Mouse (Mus musculus): ENCODE results near the gene Rab44. TPM values are rescaled to one million over a fixed set of nuclear protein-coding genes. Genes with fewer than 3 reads are reported as not detected.
A peak's percentile ranks its signal among the peaks of the same experiment; 100 is the strongest.

Gene Rab44
- polyA plus RNA-seq, 1 experiment from 2014 or later, result not detected

DNA sequence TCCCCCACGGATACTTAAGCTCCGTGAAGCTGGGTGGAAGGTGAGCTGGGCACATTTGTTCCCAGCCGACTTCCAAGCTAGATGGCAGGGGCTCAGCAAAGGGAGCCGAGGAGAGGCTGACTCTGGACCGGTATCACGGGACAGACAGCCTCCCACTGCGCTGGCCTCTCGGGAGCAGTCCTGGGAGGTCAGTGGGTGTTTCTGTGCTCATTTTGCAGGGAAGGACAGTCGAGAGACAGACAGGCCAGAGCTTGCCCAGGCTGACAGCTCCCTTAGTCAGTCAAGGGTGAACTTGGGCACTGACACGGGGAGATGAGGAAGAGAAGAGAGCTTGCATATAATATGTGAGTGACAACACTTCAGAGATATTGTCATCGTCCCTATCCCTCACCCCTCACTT, 69.2 kb downstream of the Rab44 start:
- no peak overlapping the region for H3K4me3 ChIP-seq (ENCODE audit: low read depth, low read length)
- peaks cover 15% of the 10 kb centered on the region; the same call in 1 of the 2 replicates for H3K4me1 ChIP-seq (ENCODE audit: control insufficient read depth, insufficient read depth, low read length)
- ATAC-seq, result no peak
- no peaks in the 10 kb centered on the region for H3K9me3 ChIP-seq (replicated peaks; ENCODE audit: control insufficient read depth, low read length)
- no peaks in the 10 kb centered on the region for H3K27me3 ChIP-seq (replicated peaks; ENCODE audit: control insufficient read depth, insufficient read depth, low read length)
- WGBS, result 66% methylated on average over 11 of the region's 11 CpGs
- no peak overlapping the region for H3K4me2 ChIP-seq (ENCODE audit: low read length)
- no peaks in the 10 kb centered on the region for H3K36me3 ChIP-seq (ENCODE audit: control insufficient read depth, insufficient read depth, low read length)
- H3K9ac ChIP-seq (ENCODE audit: low read length), result no peak overlapping the region
- H3K27ac ChIP-seq (ENCODE audit: low read depth, low read length), result no peak overlapping the region
- no peak for DNase-seq (ENCODE audit: low spot score)

DNA sequence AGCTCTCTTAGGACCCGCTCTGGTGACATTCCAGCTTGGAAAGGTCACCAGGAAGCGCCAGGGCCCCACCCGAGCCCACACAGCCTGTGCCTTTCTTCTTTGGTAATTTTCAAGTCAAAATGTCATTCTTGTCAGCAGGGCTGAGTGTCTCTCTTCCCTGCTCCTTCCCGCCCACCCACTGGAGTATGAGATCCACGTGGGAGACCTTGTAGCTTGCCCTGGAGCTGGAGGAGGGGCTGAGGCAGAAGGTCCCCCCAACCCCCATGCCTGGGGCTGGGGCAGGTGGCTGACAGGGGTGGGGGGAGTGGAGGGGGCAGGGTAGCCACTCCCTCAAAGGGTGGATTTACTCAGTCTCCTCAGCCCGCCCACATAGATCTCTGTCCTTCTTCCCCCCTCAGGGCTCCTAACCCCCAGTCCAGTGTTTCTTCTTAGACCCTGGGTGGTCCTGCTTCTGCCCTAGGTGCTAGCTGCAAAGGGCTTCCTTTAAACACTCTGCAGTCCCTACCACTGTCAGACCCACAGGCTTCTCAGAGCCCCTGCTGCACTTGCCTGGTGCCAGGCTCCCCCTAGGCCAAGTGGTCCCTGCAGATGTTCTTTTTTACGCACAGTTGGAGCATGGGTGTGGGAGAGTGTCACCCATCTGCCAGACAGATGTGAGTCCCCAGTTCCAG, 71.6 kb downstream of the Rab44 start:
- Histone ChIP-seq H3K27me3 (replicated peaks; ENCODE audit: control insufficient read depth, insufficient read depth, low read length) (no peaks in the 10 kb centered on the region), H3K36me3 (ENCODE audit: control insufficient read depth, insufficient read depth, low read length) (no peaks in the 10 kb centered on the region), H3K4me3 (ENCODE audit: low read depth, low read length) (no peak overlapping the region), H3K9ac (ENCODE audit: low read length) (no peak overlapping the region), H3K4me1 (ENCODE audit: control insufficient read depth, insufficient read depth, low read length) (peaks cover 15% of the 10 kb centered on the region; the same call in 1 of the 2 replicates), H3K4me2 (ENCODE audit: low read length) (no peak overlapping the region), H3K9me3 (replicated peaks; ENCODE audit: control insufficient read depth, low read length) (no peaks in the 10 kb centered on the region), H3K27ac (ENCODE audit: low read depth, low read length) (0 out of 2 replicates have a peak overlapping the region, but pooled peaks have one; percentile 4)
- DNase-seq (ENCODE audit: low spot score) (no peak), ATAC-seq (no peak)
- 56% methylated on average over 6 of the region's 7 CpGs for WGBS

- Histone ChIP-seq H3K36me3 (ENCODE audit: control insufficient read depth, insufficient read depth, low read length) (no peaks in the 10 kb centered on the region), H3K27me3 (replicated peaks; ENCODE audit: control insufficient read depth, insufficient read depth, low read length) (no peaks in the 10 kb centered on the region), H3K27ac (ENCODE audit: low read depth, low read length) (peak overlapping the region; percentile 71), H3K4me3 (ENCODE audit: low read depth, low read length) (no peak overlapping the region), H3K9ac (ENCODE audit: low read length) (no peak overlapping the region; the same call in 1 of the 2 replicates), H3K9me3 (replicated peaks; ENCODE audit: control insufficient read depth, low read length) (no peaks in the 10 kb centered on the region), H3K4me2 (ENCODE audit: low read length) (no peak overlapping the region), H3K4me1 (ENCODE audit: control insufficient read depth, insufficient read depth, low read length) (peaks cover 15% of the 10 kb centered on the region; the same call in 1 of the 2 replicates)
- ATAC-seq (peak; percentile 65), DNase-seq (ENCODE audit: low spot score) (peak; percentile 37)
- WGBS, result 4% methylated on average over 10 of the region's 10 CpGs
These were observed 73.3 kb downstream of the Rab44 start for GRCm38 (mm10) chr17:29186989-29187859.

DNA sequence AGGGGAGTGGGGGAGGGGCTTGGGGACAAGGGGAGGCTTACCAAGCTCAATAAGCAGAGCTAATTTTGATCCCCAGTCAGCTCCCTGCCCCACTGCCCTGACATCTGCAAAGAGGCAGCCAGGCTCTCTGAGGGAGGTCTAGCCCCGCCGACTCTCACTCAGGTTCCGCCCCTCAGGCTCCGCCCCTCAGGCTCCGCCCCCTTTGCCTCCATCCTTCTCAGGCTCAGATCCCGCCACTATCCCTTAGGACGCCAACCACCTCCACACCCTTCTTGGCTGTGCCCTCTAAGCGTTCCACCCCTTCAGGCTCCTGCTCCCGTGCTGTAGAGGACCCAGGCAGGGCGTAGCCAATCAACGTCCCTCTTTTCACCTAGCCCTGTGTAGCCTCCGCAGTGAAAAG, 75.0 kb downstream of the Rab44 start:
- no peaks in the 10 kb centered on the region for H3K9me3 ChIP-seq (replicated peaks; ENCODE audit: control insufficient read depth, low read length)
- ATAC-seq (peak; percentile 30; the same call in 1 of the 2 replicates), DNase-seq (ENCODE audit: low spot score) (no peak)
- H3K4me3 ChIP-seq (ENCODE audit: low read depth, low read length), result no peak overlapping the region
- H3K27ac ChIP-seq (ENCODE audit: low read depth, low read length), result no peak overlapping the region
- no peak overlapping the region for H3K4me2 ChIP-seq (ENCODE audit: low read length)
- 6% methylated on average over 10 of the region's 12 CpGs for WGBS
- H3K4me1 ChIP-seq (ENCODE audit: control insufficient read depth, insufficient read depth, low read length), result peaks cover 15% of the 10 kb centered on the region; the same call in 1 of the 2 replicates
- H3K27me3 ChIP-seq (replicated peaks; ENCODE audit: control insufficient read depth, insufficient read depth, low read length), result no peaks in the 10 kb centered on the region
- no peaks in the 10 kb centered on the region for H3K36me3 ChIP-seq (ENCODE audit: control insufficient read depth, insufficient read depth, low read length)
- H3K9ac ChIP-seq (ENCODE audit: low read length), result no peak overlapping the region

GRCm38 (mm10) chr17:29195579-29195978, 81.6 kb downstream of the Rab44 start:
- Histone ChIP-seq H3K9ac (ENCODE audit: low read length) (no peak overlapping the region), H3K4me3 (ENCODE audit: low read depth, low read length) (no peak overlapping the region), H3K36me3 (ENCODE audit: control insufficient read depth, insufficient read depth, low read length) (no peaks in the 10 kb centered on the region), H3K27ac (ENCODE audit: low read depth, low read length) (no peak overlapping the region), H3K27me3 (replicated peaks; ENCODE audit: control insufficient read depth, insufficient read depth, low read length) (no peaks in the 10 kb centered on the region), H3K4me1 (ENCODE audit: control insufficient read depth, insufficient read depth, low read length) (peaks cover 8% of the 10 kb centered on the region), H3K4me2 (ENCODE audit: low read length) (no peak overlapping the region), H3K9me3 (replicated peaks; ENCODE audit: control insufficient read depth, low read length) (no peaks in the 10 kb centered on the region)
- WGBS, result 20% methylated on average over 4 of the region's 4 CpGs
- no peak for ATAC-seq
- no peak for DNase-seq (ENCODE audit: low spot score)

Other genes starting within 250 kb of the Rab44 start
- gene 4930539E08Rik, start 198.8 kb upstream of the Rab44 start, polyA plus RNA-seq (2014; fragmentation: Nextera tagmentation; extraction: Ambion mirVana), result 0.50 and 0.62 TPM in 2 replicates
- not detected in 2 replicates for gene Pxt1, start 170.3 kb upstream of the Rab44 start, polyA plus RNA-seq (2014; fragmentation: Nextera tagmentation; extraction: Ambion mirVana)
- gene Kctd20, start 162.2 kb upstream of the Rab44 start, polyA plus RNA-seq (2014; fragmentation: Nextera tagmentation; extraction: Ambion mirVana), result 84.4 and 99.1 TPM in 2 replicates
- gene Stk38, start 106.2 kb upstream of the Rab44 start, polyA plus RNA-seq (2014; fragmentation: Nextera tagmentation; extraction: Ambion mirVana), result 81.7 and 94.8 TPM in 2 replicates
- gene Srsf3, start 81.5 kb upstream of the Rab44 start, polyA plus RNA-seq (2014; fragmentation: Nextera tagmentation; extraction: Ambion mirVana), result 712 and 729 TPM in 2 replicates
- gene Cdkn1a, start 23.2 kb upstream of the Rab44 start, polyA plus RNA-seq (2014; fragmentation: Nextera tagmentation; extraction: Ambion mirVana), result 41.0 and 43.3 TPM in 2 replicates
- 17.2 and 17.4 TPM in 2 replicates for gene Cpne5, start 124.0 kb downstream of the Rab44 start, polyA plus RNA-seq (2014; fragmentation: Nextera tagmentation; extraction: Ambion mirVana)
- 123 and 131 TPM in 2 replicates for gene Ppil1, start 150.0 kb downstream of the Rab44 start, polyA plus RNA-seq (2014; fragmentation: Nextera tagmentation; extraction: Ambion mirVana)
- gene BC004004, start 154.6 kb downstream of the Rab44 start, polyA plus RNA-seq (2014; fragmentation: Nextera tagmentation; extraction: Ambion mirVana), result 116 and 123 TPM in 2 replicates
- 1.2 TPM in 2 replicates for gene Pi16, start 203.5 kb downstream of the Rab44 start, polyA plus RNA-seq (2014; fragmentation: Nextera tagmentation; extraction: Ambion mirVana)
- gene Mtch1, start 233.8 kb downstream of the Rab44 start, polyA plus RNA-seq (2014; fragmentation: Nextera tagmentation; extraction: Ambion mirVana), result 418 and 521 TPM in 2 replicates
- 3.4 and 6.1 TPM in 2 replicates for gene Fgd2, start 246.8 kb downstream of the Rab44 start, polyA plus RNA-seq (2014; fragmentation: Nextera tagmentation; extraction: Ambion mirVana)